Mouse (Mus musculus): ENCODE data around the gene Zfp352.
A peak's percentile ranks its signal among the peaks of the same experiment; 100 is the strongest.
"Not testable (repeated sequence)": the region's sequence is repeated elsewhere in the genome, so short reads cannot be mapped to it uniquely, and the experiment has no call there.

Zfp352 gene

DNA sequence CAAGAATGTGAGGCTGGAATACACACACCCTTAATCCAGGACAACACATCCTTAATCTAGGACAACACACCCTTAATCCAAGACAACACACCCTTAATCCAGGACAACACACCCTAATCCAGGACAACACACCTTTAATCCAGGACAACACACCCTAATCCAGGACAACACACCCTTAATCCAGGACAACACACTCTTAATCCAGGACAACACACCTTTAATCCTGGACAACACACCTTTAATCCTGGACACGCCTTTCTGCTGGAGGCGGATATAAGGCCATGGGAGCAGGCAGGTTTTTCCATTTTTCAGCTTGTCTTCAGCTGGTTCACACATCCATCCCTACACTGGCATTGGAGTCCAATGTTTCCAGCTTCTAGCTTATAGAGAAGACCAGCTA lies at the start of gene Zfp352:
TSS of gene Zfp352 (plus strand) at position 301 of the 400 bp plus-strand sequence.
- no peak for ATAC-seq (ENCODE audit: low TSS enrichment)

DNA sequence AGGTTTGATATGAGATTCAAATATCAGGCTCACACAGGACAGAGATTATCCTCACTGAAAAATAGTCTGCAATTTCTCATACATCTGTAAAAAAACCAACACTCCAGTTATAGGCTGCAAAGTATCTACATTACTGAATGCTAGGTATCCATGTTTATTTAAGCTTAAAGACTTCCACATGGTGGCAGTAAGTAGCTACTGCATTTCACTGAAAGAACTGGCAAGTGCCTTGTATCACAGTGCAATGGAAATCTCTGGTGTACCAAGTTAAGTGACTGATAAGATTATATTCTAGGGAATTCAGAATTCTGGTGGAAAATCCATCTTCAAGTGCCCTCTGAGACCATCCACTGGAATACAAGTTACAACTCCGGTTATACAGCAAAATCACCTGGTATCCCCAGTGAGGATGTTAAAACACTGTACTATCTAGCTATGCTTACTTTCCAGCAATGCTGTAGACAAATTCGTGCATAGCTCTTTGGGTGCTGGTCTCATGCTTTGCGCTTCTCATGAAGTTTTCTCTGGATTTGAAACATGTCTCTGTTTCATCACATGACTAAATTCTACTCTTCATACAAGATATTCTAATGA lies 47.6 kb upstream of the Zfp352 start:
- peak; percentile 100 for ATAC-seq (ENCODE audit: low TSS enrichment)

DNA sequence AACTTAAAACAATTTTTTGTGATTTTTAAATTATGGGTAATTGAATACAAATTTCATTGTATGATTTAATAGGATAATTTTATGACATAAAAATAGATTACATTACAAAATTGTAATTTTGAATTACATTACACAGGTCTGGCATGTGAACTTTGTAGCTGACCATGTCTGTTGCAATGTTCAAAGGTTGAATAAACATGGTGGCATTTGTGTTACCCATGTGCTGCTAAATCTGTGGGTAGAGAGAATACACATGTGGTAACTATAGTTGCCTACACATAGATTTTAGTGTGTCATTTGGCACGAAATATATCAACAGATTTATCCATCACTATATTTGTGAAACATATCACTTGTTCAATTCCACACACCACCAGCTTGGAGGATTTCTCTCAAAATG lies 44.6 kb upstream of the Zfp352 start:
- no peak for ATAC-seq (ENCODE audit: low TSS enrichment)

DNA sequence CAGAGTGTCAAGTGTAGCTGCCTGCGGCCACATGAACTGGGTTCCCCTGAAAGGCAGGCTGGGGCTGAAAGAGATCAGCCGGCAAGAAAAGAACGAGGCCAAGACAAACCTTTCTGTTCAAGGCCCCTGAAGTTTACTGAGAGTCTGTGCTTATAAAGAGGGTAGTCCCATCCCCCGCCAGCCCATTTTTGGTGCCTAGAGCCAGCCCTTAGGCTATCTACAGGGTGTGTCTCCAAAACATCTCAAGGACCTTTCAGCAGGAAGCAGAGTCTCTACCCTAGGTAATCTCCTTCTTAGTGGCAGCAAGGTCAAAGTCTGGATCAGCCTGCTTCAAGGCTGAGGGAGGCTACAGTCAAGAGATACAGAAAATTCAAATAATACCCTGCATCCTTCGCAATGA lies 15.2 kb upstream of the Zfp352 start:
- no peak for ATAC-seq (ENCODE audit: low TSS enrichment)

DNA sequence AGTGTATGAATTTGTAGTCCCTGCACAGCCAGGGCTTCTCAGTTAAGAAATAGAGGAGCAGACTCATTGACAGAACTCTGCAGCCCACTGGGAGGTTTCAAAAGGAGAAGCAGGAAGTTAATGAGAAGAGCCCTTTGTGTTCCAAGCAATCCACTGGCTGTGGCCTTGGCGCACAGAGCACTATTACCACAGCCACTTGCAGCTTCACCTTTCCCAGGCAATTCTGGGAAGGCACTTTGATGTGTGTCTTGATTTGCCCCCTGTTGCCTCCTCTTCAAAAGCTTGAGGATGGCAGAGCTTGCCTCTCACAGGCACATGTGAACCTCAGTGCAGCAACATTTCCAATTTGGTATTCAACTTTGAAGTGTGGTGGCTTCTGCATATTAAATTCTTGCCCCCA lies 7.1 kb upstream of the Zfp352 start:
- ATAC-seq (ENCODE audit: low TSS enrichment): no peak

DNA sequence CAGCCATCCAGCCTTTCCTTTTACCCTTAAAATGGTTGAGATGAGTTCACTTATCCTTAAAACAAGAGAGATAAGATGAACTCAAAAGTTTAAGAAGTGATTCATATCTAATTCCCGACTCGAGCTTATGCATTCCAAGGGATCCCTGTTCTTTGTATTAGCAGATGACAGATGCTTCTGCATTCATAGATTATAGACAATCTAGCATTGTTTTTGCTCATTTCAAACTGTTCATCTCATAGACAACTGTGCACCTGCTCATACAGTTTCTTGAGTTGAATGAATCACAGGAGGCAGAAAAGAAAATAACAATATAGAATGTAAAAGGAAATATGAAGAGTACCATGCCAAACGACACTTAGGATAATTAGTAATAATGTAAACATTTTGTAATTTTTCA lies 6.5 kb upstream of the Zfp352 start:
- no peak for ATAC-seq (ENCODE audit: low TSS enrichment)

DNA sequence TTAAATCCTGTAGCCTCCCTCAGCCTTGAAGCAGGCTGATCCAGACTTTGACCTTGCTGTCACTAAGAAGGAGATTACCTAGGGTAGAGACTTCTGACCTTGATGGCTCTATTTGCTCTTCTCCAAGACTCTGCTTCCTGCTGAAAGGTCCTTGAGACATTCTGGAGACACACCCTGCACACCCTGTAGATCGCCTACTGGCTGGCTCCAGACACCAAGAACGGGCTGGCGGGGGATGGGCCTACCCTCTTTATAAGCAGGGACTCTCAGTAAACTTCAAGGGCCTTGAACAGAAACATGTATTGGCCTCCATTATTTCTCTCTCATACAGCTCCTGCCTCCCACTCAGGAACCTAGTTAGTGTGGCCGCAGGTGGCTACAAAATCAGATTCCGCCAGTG lies 17.0 kb downstream of the Zfp352 start:
- not testable (repeated sequence) for ATAC-seq (ENCODE audit: low TSS enrichment)

DNA sequence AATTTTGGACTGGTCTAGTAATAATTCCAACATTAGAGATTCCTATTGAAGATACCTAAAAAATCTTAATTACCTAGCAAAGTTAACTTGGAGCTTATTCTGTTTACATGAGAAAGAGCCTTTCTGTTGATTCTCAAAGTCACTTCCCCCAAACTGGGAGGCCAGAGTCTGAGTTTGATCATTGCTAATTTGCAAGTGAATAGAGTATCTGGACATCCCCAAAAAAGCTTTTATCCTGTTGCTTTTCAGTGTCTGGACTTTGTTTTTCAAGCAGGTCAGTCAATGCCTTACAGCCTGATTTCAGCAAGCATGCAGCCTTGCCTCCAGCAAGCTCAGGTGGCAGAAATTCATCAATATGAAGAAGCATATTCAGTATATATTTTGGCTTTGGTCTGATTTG lies 51.2 kb downstream of the Zfp352 start:
- no peak for ATAC-seq (ENCODE audit: low TSS enrichment)
